Mouse (Mus musculus) midbrain, embryonic 15.5 days (tissue): Measurements from ENCODE around the gene Spock1. TPM values are rescaled to one million over a fixed set of nuclear protein-coding genes. Genes with fewer than 3 reads are reported as not detected.
A peak's percentile ranks its signal among the peaks of the same experiment; 100 is the strongest.

Source experiments
- ATAC-seq: fragments of 200-750 bp; cut with Nextera tagmentation; replicated peaks from 2 replicates; pipeline ENCODE4 v1.8.0; 2017; ENCODE audit warnings: moderate TSS enrichment
- H3K27ac ChIP-seq: fragments of 300-500 bp; sonication (generic); 2 replicates; pipeline ENCODE4 v1.5.1; 2015; ENCODE audit warnings: mild to moderate bottlenecking, inconsistent platforms
- H3K27me3 ChIP-seq: fragments of 300-500 bp; sonication (generic); replicated peaks from 2 replicates; pipeline ENCODE4 v1.6.1; 2015; ENCODE audit warnings: inconsistent platforms
- H3K36me3 ChIP-seq: fragments of 300-500 bp; sonication (generic); replicated peaks from 2 replicates; pipeline ENCODE4 v1.6.1; 2015; ENCODE audit warnings: inconsistent platforms
- H3K4me1 ChIP-seq: fragments of 300-500 bp; sonication (generic); 2 replicates; pipeline ENCODE4 v1.6.1; 2015; ENCODE audit warnings: inconsistent platforms
- H3K4me2 ChIP-seq: fragments of 300-500 bp; sonication (generic); 2 replicates; pipeline ENCODE4 v1.6.1; 2015; ENCODE audit warnings: inconsistent platforms, mild to moderate bottlenecking, moderate library complexity
- H3K4me3 ChIP-seq: fragments of 300-500 bp; sonication (generic); 2 replicates; pipeline ENCODE4 v1.5.1; 2015; ENCODE audit warnings: mild to moderate bottlenecking, inconsistent platforms
- H3K9ac ChIP-seq: fragments of 300-500 bp; sonication (generic); 2 replicates; pipeline ENCODE4 v1.6.1; 2015; ENCODE audit warnings: mild to moderate bottlenecking, inconsistent platforms
- H3K9me3 ChIP-seq: fragments of 300-500 bp; sonication (generic); 2 replicates; pipeline ENCODE4 v1.6.1; 2016; ENCODE audit warnings: inconsistent platforms
- WGBS: fragments of 180-500 bp; shearing (Covaris S2); methylation state at CpG from one replicate; pipeline ENCODE4 v1.1.7; 2015; ENCODE audit warnings: mixed read lengths; 5-methylcytosine and 5-hydroxymethylcytosine counted together
- polyA plus RNA-seq: library from polyadenylated mRNA; unstranded; fragments of >200 nt; fragmentation: Nextera tagmentation; extraction: Ambion mirVana; gene quantifications from 2 replicates; pipeline ENCODE4 v1.2.1, GENCODE M21; 2015

Gene Spock1
- polyA plus RNA-seq, 1 experiment from 2014 or later = 71.0 TPM

- H3K9ac ChIP-seq = no peak overlapping the region
- H3K27me3 ChIP-seq = no peaks in the 10 kb centered on the region
- WGBS = 70% methylated on average over 3 of the region's 3 CpGs
- no peak overlapping the region for H3K4me3 ChIP-seq
- no peaks in the 10 kb centered on the region for H3K36me3 ChIP-seq
- ATAC-seq = no peak
- H3K27ac ChIP-seq = no peak overlapping the region
- peaks cover 19% of the 10 kb centered on the region for H3K4me1 ChIP-seq
- no peak overlapping the region for H3K4me2 ChIP-seq
- H3K9me3 ChIP-seq = no peaks in the 10 kb centered on the region
These were observed 163.5 kb downstream of the Spock1 start for GRCm38 (mm10) chr13:57744667-57745066.

GRCm38 (mm10) chr13:57741186-57741585, 166.9 kb downstream of the Spock1 start:
- no peak overlapping the region for H3K4me2 ChIP-seq

DNA sequence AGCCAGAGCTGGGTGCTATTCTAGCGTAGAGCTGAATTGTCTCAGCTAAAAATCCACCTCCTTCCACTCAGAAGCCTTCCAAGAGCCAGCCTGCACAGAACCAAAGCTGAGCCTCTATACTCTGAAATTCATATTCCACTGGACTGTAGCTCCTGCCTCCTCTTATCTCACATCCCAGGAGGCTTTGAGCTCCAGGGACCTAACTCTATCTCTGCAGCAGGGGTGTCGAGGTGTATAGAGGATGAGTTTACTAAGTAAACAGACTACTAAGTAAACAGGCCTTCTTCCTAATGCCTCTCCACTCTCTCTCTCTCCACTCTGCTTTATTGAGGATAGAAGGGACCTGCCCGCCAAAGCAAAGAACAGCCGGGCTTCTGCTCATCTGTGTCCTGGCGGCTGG, 167.7 kb downstream of the Spock1 start:
- Histone ChIP-seq H3K27ac (no peak overlapping the region), H3K9ac (no peak overlapping the region), H3K36me3 (no peaks in the 10 kb centered on the region), H3K4me3 (no peak overlapping the region), H3K4me2 (no peak overlapping the region), H3K27me3 (no peaks in the 10 kb centered on the region), H3K4me1 (peaks cover 35% of the 10 kb centered on the region), H3K9me3 (no peaks in the 10 kb centered on the region)
- WGBS = 64% methylated on average over 5 of the region's 5 CpGs
- no peak for ATAC-seq

More at GRCm38 (mm10) chr13:57741186-57741585, 166.9 kb downstream of the Spock1 start:
- Histone ChIP-seq H3K4me1 (peaks cover 28% of the 10 kb centered on the region), H3K36me3 (no peaks in the 10 kb centered on the region), H3K9me3 (no peaks in the 10 kb centered on the region), H3K27ac (no peak overlapping the region), H3K27me3 (no peaks in the 10 kb centered on the region), H3K4me3 (no peak overlapping the region), H3K9ac (no peak overlapping the region)
- ATAC-seq = no peak
- 63% methylated on average over 6 of the region's 6 CpGs for WGBS

- H3K9ac ChIP-seq = no peak overlapping the region
- no peaks in the 10 kb centered on the region for H3K9me3 ChIP-seq
- H3K4me3 ChIP-seq = no peak overlapping the region
- WGBS = 56% methylated on average over 7 of the region's 7 CpGs
- peaks cover 31% of the 10 kb centered on the region for H3K4me1 ChIP-seq
- H3K36me3 ChIP-seq = no peaks in the 10 kb centered on the region
- H3K27ac ChIP-seq = no peak overlapping the region
- no peak for ATAC-seq
- H3K27me3 ChIP-seq = no peaks in the 10 kb centered on the region
- no peak overlapping the region for H3K4me2 ChIP-seq
These were observed 172.1 kb downstream of the Spock1 start for GRCm38 (mm10) chr13:57736060-57736459.

DNA sequence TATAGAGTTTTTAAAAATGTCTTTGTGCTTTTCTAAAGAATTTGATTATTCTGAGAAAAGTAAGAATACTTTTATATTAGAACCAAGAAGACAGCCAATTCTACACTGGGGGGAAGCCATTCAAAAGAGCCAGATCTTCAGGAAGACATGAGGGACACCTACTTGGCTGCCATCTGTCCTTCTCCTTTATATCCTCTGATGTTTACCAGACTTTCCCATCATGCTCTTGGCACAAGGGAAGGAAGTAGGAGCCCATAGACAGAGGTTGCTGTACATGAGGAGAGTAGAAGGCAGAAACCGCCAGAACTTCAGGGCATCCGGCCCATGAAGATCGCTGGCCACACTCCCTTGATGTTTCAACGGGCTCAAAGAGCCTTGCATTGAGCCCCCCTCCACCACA, 173.6 kb downstream of the Spock1 start:
- Histone ChIP-seq H3K9ac (no peak overlapping the region), H3K4me3 (no peak overlapping the region), H3K9me3 (no peaks in the 10 kb centered on the region), H3K27ac (no peak overlapping the region), H3K4me2 (no peak overlapping the region), H3K36me3 (no peaks in the 10 kb centered on the region), H3K4me1 (peaks cover 18% of the 10 kb centered on the region), H3K27me3 (no peaks in the 10 kb centered on the region)
- no peak for ATAC-seq
- 92% methylated on average over 4 of the region's 4 CpGs for WGBS

GRCm38 (mm10) chr13:57733521-57733920, 174.6 kb downstream of the Spock1 start:
- 92% methylated on average over 1 of the region's 1 CpGs for WGBS
- H3K4me2 ChIP-seq = no peak overlapping the region
- no peaks in the 10 kb centered on the region for H3K9me3 ChIP-seq
- H3K36me3 ChIP-seq = no peaks in the 10 kb centered on the region
- H3K27me3 ChIP-seq = no peaks in the 10 kb centered on the region
- H3K4me1 ChIP-seq = peaks cover 18% of the 10 kb centered on the region
- no peak for ATAC-seq
- H3K27ac ChIP-seq = no peak overlapping the region
- H3K9ac ChIP-seq = no peak overlapping the region
- no peak overlapping the region for H3K4me3 ChIP-seq

- 36% methylated on average over 2 of the region's 2 CpGs for WGBS
- no peak overlapping the region for H3K9ac ChIP-seq
- peaks cover 13% of the 10 kb centered on the region for H3K4me1 ChIP-seq
- no peaks in the 10 kb centered on the region for H3K36me3 ChIP-seq
- no peak overlapping the region for H3K27ac ChIP-seq
- no peak overlapping the region for H3K4me2 ChIP-seq
- no peak for ATAC-seq
- H3K4me3 ChIP-seq = no peak overlapping the region
- no peaks in the 10 kb centered on the region for H3K27me3 ChIP-seq
- H3K9me3 ChIP-seq = no peaks in the 10 kb centered on the region
These were observed 175.9 kb downstream of the Spock1 start for GRCm38 (mm10) chr13:57732251-57732650.

- Histone ChIP-seq H3K9ac (no peak overlapping the region), H3K4me2 (no peak overlapping the region), H3K27ac (no peak overlapping the region), H3K36me3 (no peaks in the 10 kb centered on the region), H3K4me1 (peaks cover under 1% of the 10 kb centered on the region; the same call in 1 of the 2 replicates), H3K4me3 (no peak overlapping the region), H3K27me3 (no peaks in the 10 kb centered on the region), H3K9me3 (no peaks in the 10 kb centered on the region)
- no peak for ATAC-seq
- 95% methylated on average over 11 of the region's 11 CpGs for WGBS
These were observed 180.4 kb downstream of the Spock1 start for GRCm38 (mm10) chr13:57727716-57728115.

GRCm38 (mm10) chr13:57726654-57727053, 181.5 kb downstream of the Spock1 start:
- ATAC-seq = no peak
- Histone ChIP-seq H3K4me1 (peaks cover 11% of the 10 kb centered on the region), H3K27me3 (no peaks in the 10 kb centered on the region), H3K9me3 (no peaks in the 10 kb centered on the region), H3K9ac (no peak overlapping the region), H3K27ac (no peak overlapping the region), H3K4me2 (no peak overlapping the region), H3K4me3 (no peak overlapping the region), H3K36me3 (no peaks in the 10 kb centered on the region)
- 86% methylated on average over 7 of the region's 7 CpGs for WGBS

DNA sequence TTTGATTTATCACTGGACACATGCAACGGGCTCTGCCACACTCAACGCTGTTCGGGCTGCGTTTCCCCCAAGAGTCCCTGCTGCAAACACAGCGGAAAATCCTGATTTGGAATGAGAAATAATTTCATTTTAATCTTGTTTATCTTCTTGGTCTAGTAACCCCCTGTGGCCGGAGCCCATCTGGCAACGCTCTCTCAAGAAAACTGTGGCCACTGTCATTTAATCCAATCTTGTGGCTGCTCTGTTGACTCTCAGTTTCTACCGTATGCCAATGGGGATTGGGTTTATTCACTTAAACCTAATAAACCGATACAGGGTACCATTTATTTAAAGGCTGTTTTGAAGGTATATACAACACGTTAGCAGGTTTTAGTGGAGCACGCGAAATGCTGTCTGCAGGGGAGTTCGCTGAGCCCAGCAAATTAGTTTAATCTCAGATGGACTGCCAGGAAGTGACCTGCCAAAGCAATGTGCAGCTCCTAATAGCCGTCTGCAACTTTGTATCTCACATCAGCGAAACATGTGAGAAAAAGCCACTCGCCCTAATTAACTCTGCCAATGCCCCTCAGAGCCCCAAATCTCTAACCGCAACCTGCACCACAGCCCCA, 185.7 kb downstream of the Spock1 start:
- H3K27me3 ChIP-seq = no peaks in the 10 kb centered on the region
- WGBS = 38% methylated on average over 17 of the region's 17 CpGs
- H3K4me2 ChIP-seq = peak overlapping the region; percentile 8; the same call in 1 of the 2 replicates
- no peaks in the 10 kb centered on the region for H3K36me3 ChIP-seq
- peaks cover 18% of the 10 kb centered on the region for H3K4me1 ChIP-seq
- no peak overlapping the region for H3K4me3 ChIP-seq
- no peak for ATAC-seq
- H3K9me3 ChIP-seq = no peaks in the 10 kb centered on the region
- peak overlapping the region; percentile 8; the same call in 1 of the 2 replicates for H3K27ac ChIP-seq
- H3K9ac ChIP-seq = no peak overlapping the region

- H3K4me3 ChIP-seq = no peak overlapping the region
- peak overlapping the region; percentile 8; the same call in 1 of the 2 replicates for H3K27ac ChIP-seq
- H3K9ac ChIP-seq = no peak overlapping the region
- peak; percentile 54; the same call in 1 of the 2 replicates for ATAC-seq
- H3K4me2 ChIP-seq = peak overlapping the region; percentile 8; the same call in 1 of the 2 replicates
- peaks cover 18% of the 10 kb centered on the region for H3K4me1 ChIP-seq
- no peaks in the 10 kb centered on the region for H3K27me3 ChIP-seq
- 45% methylated on average over 20 of the region's 20 CpGs for WGBS
- H3K36me3 ChIP-seq = no peaks in the 10 kb centered on the region
- H3K9me3 ChIP-seq = no peaks in the 10 kb centered on the region
These were observed 186.4 kb downstream of the Spock1 start for GRCm38 (mm10) chr13:57721524-57722279.

- no peak overlapping the region for H3K27ac ChIP-seq
- 0 out of 2 replicates have a peak, but pooled peaks cover 4% of the 10 kb centered on the region for H3K9me3 ChIP-seq
- H3K9ac ChIP-seq = no peak overlapping the region
- H3K4me3 ChIP-seq = no peak overlapping the region
- ATAC-seq = no peak
- WGBS = 33% methylated on average over 5 of the region's 5 CpGs
- H3K4me2 ChIP-seq = no peak overlapping the region
- H3K36me3 ChIP-seq = no peaks in the 10 kb centered on the region
- peaks cover 18% of the 10 kb centered on the region for H3K4me1 ChIP-seq
- no peaks in the 10 kb centered on the region; the same call in 1 of the 2 replicates for H3K27me3 ChIP-seq
These were observed 190.0 kb downstream of the Spock1 start for GRCm38 (mm10) chr13:57718087-57718486.
